Mouse (Mus musculus) T-helper 17 cell (primary cell): Measurements from ENCODE around the gene Bgn.

Experiments
- in situ Hi-C, 2 experiments: fragments of 300-600 bp; cut with MboI, MseI; formaldehyde crosslinking; loops; 1 replicate in 1 of 2; 2 replicates in 1 of 2; pipeline ENCODE4 v1.15.1; 2025; ENCODE audit warnings: high pct_unique_total_duplicates in 2 of 2

Gene Bgn

GRCm38 (mm10) chrX:73490186-73490585 is 6.8 kb downstream of the Bgn start:
- in situ Hi-C loops, result loop anchor here in 1 of 2 experiments (10.0 kb wide), 1 partner anchor 435 kb away; no protein-coding TSS in a partner anchor

- in situ Hi-C loops, result loop anchor here in 1 of 2 experiments (10.0 kb wide), 1 partner anchor 436 kb away; no protein-coding TSS in a partner anchor
These were observed 7.4 kb downstream of the Bgn start for GRCm38 (mm10) chrX:73490804-73491203.

GRCm38 (mm10) chrX:73493567-73493966 is 10.2 kb downstream of the Bgn start:
- in situ Hi-C loops, result loop anchor here in 1 of 2 experiments (10.0 kb wide), 1 partner anchor 439 kb away; no protein-coding TSS in a partner anchor

- in situ Hi-C loops, result loop anchor here in 1 of 2 experiments (10.0 kb wide), 1 partner anchor 442 kb away; no protein-coding TSS in a partner anchor
These were observed 13.3 kb downstream of the Bgn start for GRCm38 (mm10) chrX:73496746-73497145.

- in situ Hi-C loops, result no loop called here
These were observed 21.8 kb downstream of the Bgn start for GRCm38 (mm10) chrX:73505130-73505735.

GRCm38 (mm10) chrX:73506577-73506976 is 23.2 kb downstream of the Bgn start:
- in situ Hi-C loops, result no loop called here

- in situ Hi-C loops, result no loop called here
These were observed 25.8 kb downstream of the Bgn start for GRCm38 (mm10) chrX:73509209-73509608.

- in situ Hi-C loops, result no loop called here
These were observed 29.5 kb downstream of the Bgn start for GRCm38 (mm10) chrX:73512904-73513303.

- in situ Hi-C loops, result no loop called here
These were observed 33.2 kb downstream of the Bgn start for GRCm38 (mm10) chrX:73516556-73516955.

- in situ Hi-C loops, result no loop called here
These were observed 33.7 kb downstream of the Bgn start for GRCm38 (mm10) chrX:73517060-73517600.

- in situ Hi-C loops, result no loop called here
These were observed 37.3 kb downstream of the Bgn start for GRCm38 (mm10) chrX:73520692-73521091.

- in situ Hi-C loops, result no loop called here
These were observed 41.2 kb downstream of the Bgn start for GRCm38 (mm10) chrX:73524318-73525222.

- in situ Hi-C loops, result no loop called here
These were observed 42.1 kb downstream of the Bgn start for GRCm38 (mm10) chrX:73525223-73526140.

- in situ Hi-C loops, result no loop called here
These were observed 43.0 kb downstream of the Bgn start for GRCm38 (mm10) chrX:73526410-73526887.

- in situ Hi-C loops, result no loop called here
These were observed 54.5 kb downstream of the Bgn start for GRCm38 (mm10) chrX:73537875-73538274.

- in situ Hi-C loops, result no loop called here
These were observed 59.9 kb downstream of the Bgn start for GRCm38 (mm10) chrX:73543340-73543739.
